Mouse (Mus musculus): ENCODE measurements around the gene Pnpla1. TPM values are rescaled to one million over a fixed set of nuclear protein-coding genes. Genes with fewer than 3 reads are reported as not detected.

The Pnpla1 gene
- polyA plus RNA-seq, 1 experiment from 2014 or later = not detected

- Histone ChIP-seq H3K36me3 (ENCODE audit: control insufficient read depth, insufficient read depth, low read length) (no peaks in the 10 kb centered on the region), H3K4me3 (ENCODE audit: low read depth, low read length) (no peak overlapping the region), H3K4me1 (ENCODE audit: control insufficient read depth, insufficient read depth, low read length) (no peaks in the 10 kb centered on the region), H3K9ac (ENCODE audit: low read length) (no peak overlapping the region), H3K27ac (ENCODE audit: low read depth, low read length) (no peak overlapping the region), H3K9me3 (ENCODE audit: control insufficient read depth, low read length) (no peaks in the 10 kb centered on the region), H3K27me3 (ENCODE audit: control insufficient read depth, insufficient read depth, low read length) (no peaks in the 10 kb centered on the region), H3K4me2 (no peak overlapping the region)
- DNase-seq (ENCODE audit: low spot score, missing footprints) = no peak
- WGBS = 65% methylated on average over 2 of the region's 3 CpGs
- ATAC-seq (ENCODE audit: low FRiP score) = no peak
Observed at GRCm38 (mm10) chr17:28856030-28856429, 2.2 kb upstream of the Pnpla1 start.

- H3K27ac ChIP-seq (ENCODE audit: low read depth, low read length) = no peak overlapping the region
- H3K4me2 ChIP-seq = no peak overlapping the region
- H3K4me3 ChIP-seq (ENCODE audit: low read depth, low read length) = no peak overlapping the region
- H3K9ac ChIP-seq (ENCODE audit: low read length) = no peak overlapping the region
- H3K27me3 ChIP-seq (ENCODE audit: control insufficient read depth, insufficient read depth, low read length) = no peaks in the 10 kb centered on the region
- H3K9me3 ChIP-seq (ENCODE audit: control insufficient read depth, low read length) = no peaks in the 10 kb centered on the region
- ATAC-seq (ENCODE audit: low FRiP score) = no peak
- WGBS = 76% methylated on average over 7 of the region's 7 CpGs
- no peaks in the 10 kb centered on the region for H3K36me3 ChIP-seq (ENCODE audit: control insufficient read depth, insufficient read depth, low read length)
- no peaks in the 10 kb centered on the region for H3K4me1 ChIP-seq (ENCODE audit: control insufficient read depth, insufficient read depth, low read length)
- no peak for DNase-seq (ENCODE audit: low spot score, missing footprints)
Observed at GRCm38 (mm10) chr17:28863926-28864325, 5.7 kb downstream of the Pnpla1 start.

GRCm38 (mm10) chr17:28864464-28864863 is 6.3 kb downstream of the Pnpla1 start:
- no peaks in the 10 kb centered on the region for H3K4me1 ChIP-seq (ENCODE audit: control insufficient read depth, insufficient read depth, low read length)
- H3K27ac ChIP-seq (ENCODE audit: low read depth, low read length) = no peak overlapping the region
- DNase-seq (ENCODE audit: low spot score, missing footprints) (no peak), ATAC-seq (ENCODE audit: low FRiP score) (no peak)
- H3K4me3 ChIP-seq (ENCODE audit: low read depth, low read length) = no peak overlapping the region
- 84% methylated on average over 6 of the region's 6 CpGs for WGBS
- H3K36me3 ChIP-seq (ENCODE audit: control insufficient read depth, insufficient read depth, low read length) = no peaks in the 10 kb centered on the region
- no peak overlapping the region for H3K4me2 ChIP-seq
- no peaks in the 10 kb centered on the region for H3K27me3 ChIP-seq (ENCODE audit: control insufficient read depth, insufficient read depth, low read length)
- no peaks in the 10 kb centered on the region for H3K9me3 ChIP-seq (ENCODE audit: control insufficient read depth, low read length)
- H3K9ac ChIP-seq (ENCODE audit: low read length) = no peak overlapping the region

- H3K4me1 ChIP-seq (ENCODE audit: control insufficient read depth, insufficient read depth, low read length) = no peaks in the 10 kb centered on the region
- H3K27ac ChIP-seq (ENCODE audit: low read depth, low read length) = no peak overlapping the region
- ATAC-seq (ENCODE audit: low FRiP score) = no peak
- no peaks in the 10 kb centered on the region for H3K9me3 ChIP-seq (ENCODE audit: control insufficient read depth, low read length)
- peak; percentile 54 for DNase-seq (ENCODE audit: low spot score, missing footprints)
- H3K4me3 ChIP-seq (ENCODE audit: low read depth, low read length) = no peak overlapping the region
- H3K9ac ChIP-seq (ENCODE audit: low read length) = no peak overlapping the region
- H3K36me3 ChIP-seq (ENCODE audit: control insufficient read depth, insufficient read depth, low read length) = no peaks in the 10 kb centered on the region
- H3K4me2 ChIP-seq = no peak overlapping the region
- H3K27me3 ChIP-seq (ENCODE audit: control insufficient read depth, insufficient read depth, low read length) = no peaks in the 10 kb centered on the region
Observed at GRCm38 (mm10) chr17:28866921-28867320, 8.7 kb downstream of the Pnpla1 start.

- DNase-seq (ENCODE audit: low spot score, missing footprints) (peak; percentile 56), ATAC-seq (ENCODE audit: low FRiP score) (no peak)
- H3K9me3 ChIP-seq (ENCODE audit: control insufficient read depth, low read length) = no peaks in the 10 kb centered on the region
- no peak overlapping the region for H3K4me3 ChIP-seq (ENCODE audit: low read depth, low read length)
- WGBS = 89% methylated on average over 4 of the region's 4 CpGs
- no peaks in the 10 kb centered on the region for H3K4me1 ChIP-seq (ENCODE audit: control insufficient read depth, insufficient read depth, low read length)
- H3K36me3 ChIP-seq (ENCODE audit: control insufficient read depth, insufficient read depth, low read length) = no peaks in the 10 kb centered on the region
- H3K27ac ChIP-seq (ENCODE audit: low read depth, low read length) = no peak overlapping the region
- no peaks in the 10 kb centered on the region for H3K27me3 ChIP-seq (ENCODE audit: control insufficient read depth, insufficient read depth, low read length)
- no peak overlapping the region for H3K4me2 ChIP-seq
- H3K9ac ChIP-seq (ENCODE audit: low read length) = no peak overlapping the region
Observed at GRCm38 (mm10) chr17:28867381-28867780, 9.2 kb downstream of the Pnpla1 start.

GRCm38 (mm10) chr17:28869412-28870110 is 11.3 kb downstream of the Pnpla1 start:
- 68% methylated on average over 9 of the region's 9 CpGs for WGBS
- H3K4me3 ChIP-seq (ENCODE audit: low read depth, low read length) = no peak overlapping the region
- ATAC-seq (ENCODE audit: low FRiP score) = peak; percentile 73
- H3K9ac ChIP-seq (ENCODE audit: low read length) = no peak overlapping the region
- no peak for DNase-seq (ENCODE audit: low spot score, missing footprints)
- H3K4me2 ChIP-seq = no peak overlapping the region
- no peaks in the 10 kb centered on the region for H3K4me1 ChIP-seq (ENCODE audit: control insufficient read depth, insufficient read depth, low read length)
- no peaks in the 10 kb centered on the region for H3K9me3 ChIP-seq (ENCODE audit: control insufficient read depth, low read length)
- peak overlapping the region; percentile 57 for H3K27ac ChIP-seq (ENCODE audit: low read depth, low read length)
- no peaks in the 10 kb centered on the region for H3K36me3 ChIP-seq (ENCODE audit: control insufficient read depth, insufficient read depth, low read length)
- H3K27me3 ChIP-seq (ENCODE audit: control insufficient read depth, insufficient read depth, low read length) = no peaks in the 10 kb centered on the region

- Histone ChIP-seq H3K4me1 (ENCODE audit: control insufficient read depth, insufficient read depth, low read length) (no peaks in the 10 kb centered on the region), H3K27me3 (ENCODE audit: control insufficient read depth, insufficient read depth, low read length) (no peaks in the 10 kb centered on the region), H3K36me3 (ENCODE audit: control insufficient read depth, insufficient read depth, low read length) (no peaks in the 10 kb centered on the region), H3K4me3 (ENCODE audit: low read depth, low read length) (no peak overlapping the region), H3K9ac (ENCODE audit: low read length) (no peak overlapping the region), H3K27ac (ENCODE audit: low read depth, low read length) (no peak overlapping the region; the same call in 1 of the 2 replicates), H3K4me2 (no peak overlapping the region), H3K9me3 (ENCODE audit: control insufficient read depth, low read length) (no peaks in the 10 kb centered on the region)
- 70% methylated on average over 5 of the region's 5 CpGs for WGBS
- no peak for DNase-seq (ENCODE audit: low spot score, missing footprints)
- no peak for ATAC-seq (ENCODE audit: low FRiP score)
Observed at GRCm38 (mm10) chr17:28870435-28870834, 12.2 kb downstream of the Pnpla1 start.

GRCm38 (mm10) chr17:28871831-28872230 is 13.6 kb downstream of the Pnpla1 start:
- no peaks in the 10 kb centered on the region for H3K27me3 ChIP-seq (ENCODE audit: control insufficient read depth, insufficient read depth, low read length)
- 78% methylated on average over 11 of the region's 11 CpGs for WGBS
- no peak for ATAC-seq (ENCODE audit: low FRiP score)

GRCm38 (mm10) chr17:28872322-28872721 is 14.1 kb downstream of the Pnpla1 start:
- Histone ChIP-seq H3K27ac (ENCODE audit: low read depth, low read length) (no peak overlapping the region), H3K9ac (ENCODE audit: low read length) (no peak overlapping the region), H3K4me1 (ENCODE audit: control insufficient read depth, insufficient read depth, low read length) (no peaks in the 10 kb centered on the region), H3K9me3 (ENCODE audit: control insufficient read depth, low read length) (no peaks in the 10 kb centered on the region), H3K36me3 (ENCODE audit: control insufficient read depth, insufficient read depth, low read length) (no peaks in the 10 kb centered on the region), H3K27me3 (ENCODE audit: control insufficient read depth, insufficient read depth, low read length) (no peaks in the 10 kb centered on the region), H3K4me3 (ENCODE audit: low read depth, low read length) (no peak overlapping the region), H3K4me2 (no peak overlapping the region)
- WGBS = 82% methylated on average over 7 of the region's 7 CpGs
- DNase-seq (ENCODE audit: low spot score, missing footprints) (no peak), ATAC-seq (ENCODE audit: low FRiP score) (no peak)

More at GRCm38 (mm10) chr17:28871831-28872230, 13.6 kb downstream of the Pnpla1 start:
- no peak for DNase-seq (ENCODE audit: low spot score, missing footprints)
- Histone ChIP-seq H3K4me2 (no peak overlapping the region), H3K27ac (ENCODE audit: low read depth, low read length) (no peak overlapping the region), H3K9ac (ENCODE audit: low read length) (no peak overlapping the region), H3K9me3 (ENCODE audit: control insufficient read depth, low read length) (no peaks in the 10 kb centered on the region), H3K4me3 (ENCODE audit: low read depth, low read length) (no peak overlapping the region), H3K36me3 (ENCODE audit: control insufficient read depth, insufficient read depth, low read length) (no peaks in the 10 kb centered on the region), H3K4me1 (ENCODE audit: control insufficient read depth, insufficient read depth, low read length) (no peaks in the 10 kb centered on the region)
